Mouse (Mus musculus) C2C12 (cell line): Measurements from ENCODE around the gene Tbata.

ENCODE experiments used
- CTCF ChIP-seq: IDR thresholded peaks from one replicate; pipeline ENCODE4 v1.5.1; 2011; ENCODE audit not compliant: control insufficient read depth, insufficient read depth, insufficient read length
- FOSL1 ChIP-seq: IDR thresholded peaks from one replicate; pipeline ENCODE4 v1.8.0; 2011; ENCODE audit warnings: mild to moderate bottlenecking, low read length; ENCODE audit not compliant: poor library complexity, insufficient read depth, severe bottlenecking
- USF1 ChIP-seq: IDR thresholded peaks from one replicate; pipeline ENCODE4 v1.6.1; 2011; ENCODE audit warnings: low read depth, mild to moderate bottlenecking, control low read depth, moderate library complexity

DNA sequence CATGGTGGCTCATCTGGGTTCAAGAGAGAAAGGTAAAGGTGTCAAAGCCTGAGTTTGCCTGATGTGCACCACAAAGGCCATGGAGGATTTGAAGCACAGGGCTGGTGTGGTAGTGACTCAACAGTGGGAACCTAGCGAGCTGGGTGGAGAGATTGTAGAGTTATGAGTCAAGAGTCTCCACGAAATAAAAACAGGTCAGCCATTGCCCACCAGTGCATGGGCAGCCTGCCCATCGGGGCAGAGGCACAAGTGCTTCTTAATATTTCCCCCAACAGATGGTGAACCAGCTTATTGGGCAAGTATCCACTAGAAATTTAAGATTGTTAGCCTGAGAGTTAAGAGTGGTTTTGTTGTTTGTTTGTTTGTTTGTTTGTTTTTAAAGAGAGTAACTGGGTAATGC lies 40.8 kb upstream of the Tbata start:
- no peak for TF ChIP-seq CTCF
- no peak for TF ChIP-seq USF1
- peak; percentile 39 for TF ChIP-seq FOSL1
